Mouse (Mus musculus) kidney, adult 10 weeks (tissue): ENCODE data around the gene Gm11114. TPM values are rescaled to one million over a fixed set of nuclear protein-coding genes. Genes with fewer than 3 reads are reported as not detected.

Experiments used
- polyA plus RNA-seq: library from polyadenylated mRNA; stranded (reverse); fragments of 350-450 nt; fragmentation: Illumina TruSeq; extraction: RNeasy Lipid Tissue Mini Kit (QIAGEN cat#74804); gene quantifications from one replicate; pipeline ENCODE4 v1.2.3, GENCODE M21; 2014; ENCODE audit warnings: low read depth, low replicate concordance

The Gm11114 gene
- polyA plus RNA-seq = not detected

DNA sequence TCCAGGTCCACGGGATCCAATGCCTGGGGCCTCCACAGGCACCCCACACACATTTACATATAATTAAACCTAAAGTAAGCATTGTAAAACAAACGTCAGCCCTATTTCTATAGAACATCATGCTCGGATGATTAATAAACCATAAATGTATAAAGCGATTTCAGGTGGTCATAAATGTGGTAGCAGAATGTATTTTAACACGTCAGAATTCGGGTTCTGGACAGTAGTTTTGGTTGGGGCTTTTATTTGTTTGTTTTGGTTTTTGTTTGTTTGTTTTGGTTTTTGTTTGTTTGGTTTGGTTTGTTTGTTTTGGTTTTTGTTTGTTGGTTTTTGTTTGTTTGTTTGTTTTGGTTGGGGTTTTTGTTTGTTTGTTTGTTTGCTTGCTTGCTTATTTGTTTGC, at the start of gene Gm11114:
Gene Gm11114 (plus strand): TSS at position 301 of the 400 bp plus-strand sequence.

GRCm38 (mm10) chr9:85327242-85328211, 15.0 kb downstream of the Gm11114 start, which contains the start of gene Tent5a:
Gene Tent5a, minus strand, starts transcription at chr9:85327348.

Other genes starting within 250 kb of the Gm11114 start
- 7.5 TPM for gene Tent5a, start 14.6 kb downstream of the Gm11114 start, polyA plus RNA-seq